8 mouse cellular contexts compared by ENCODE assay signal in genomic region chr7:120917592-120918461, GRCm38 (mm10). TPM values are rescaled to one million over a fixed set of nuclear protein-coding genes. Genes with fewer than 3 reads are reported as not detected.
DNase-seq lines count a peak whose midpoint lies in the region; ATAC-seq and TF ChIP-seq lines count a peak whose summit lies in the region.

Gene Polr3e, plus strand, starts transcription at chr7:120917744.

- peak; percentile 100 for TF ChIP-seq CTCF in Patski (IDR thresholded peaks at IDR 0.05)

- peak within 1 kb of the TSS; percentile 70 for H3K27ac ChIP-seq in hindbrain, embryonic 14.5 days

- peak; percentile 97 for ATAC-seq in Patski
- ATAC-seq in hindbrain, embryonic 14.5 days (ENCODE audit: low FRiP score), result peak; percentile 95

- in situ Hi-C loops in Patski (cut with MboI; ENCODE audit: low pct_unique_long_range_greater_than_20kb), result loop anchor here (10.0 kb wide), 3 partner anchors 163 to 283 kb away; partner anchors contain the start of genes Mosmo, Pdzd9 and Uqcrc2

- H3K4me3 ChIP-seq in hindbrain, embryonic 14.5 days (replicated peaks; ENCODE audit: low read length), result peak within 1 kb of the TSS; percentile 76

- H3K36me3 ChIP-seq in hindbrain, embryonic 14.5 days (replicated peaks; ENCODE audit: control insufficient read depth, insufficient read depth), result peaks cover 2% of the 10 kb centered on the region; the same call in 1 of the 2 replicates

- H3K9ac ChIP-seq in hindbrain, embryonic 14.5 days, result peak within 1 kb of the TSS; percentile 81

- H3K4me2 ChIP-seq in hindbrain, embryonic 14.5 days (replicated peaks), result peak within 1 kb of the TSS; percentile 61

- CTCF ChIA-PET in Patski (lab: Charles Lee), result interaction anchor here (1.0 to 2.1 kb wide), 11 partner anchors 12 to 285 kb away, joined by 3 to 25 read pairs (median 4); no protein-coding TSS in a partner anchor

- peak; percentile 75 for DNase-seq in Patski (ENCODE audit: low read depth, low spot score)
- DNase-seq in cerebellum, postnatal 14 days, result peak; percentile 100
- DNase-seq in frontal cortex, postnatal 25 days (ENCODE audit: low spot score in 2 of 2), result peak; percentile 100
- DNase-seq in hindbrain, embryonic 14.5 days (ENCODE audit: low spot score), result peak; percentile 99
- DNase-seq in layer of hippocampus, postnatal 36 days, result peak; percentile 99 to 100
- peak; percentile 99 for DNase-seq in lung, postnatal 36 days
- peak; percentile 98 for DNase-seq in retina, postnatal 1 day
- DNase-seq in urinary bladder, adult 18-20 months (ENCODE audit: low spot score in 2 of 2), result peak; percentile 99

- H3K27me3 ChIP-seq in Patski, result no peaks in the 10 kb centered on the region
- no peaks in the 10 kb centered on the region for H3K27me3 ChIP-seq in hindbrain, embryonic 14.5 days (ENCODE audit: control insufficient read depth, insufficient read depth, low read length)

- WGBS in hindbrain, embryonic 14.5 days, result under 1% methylated on average over 101 of the region's 102 CpGs

- peaks cover 13% of the 10 kb centered on the region; the same call in 1 of the 2 replicates for H3K4me1 ChIP-seq in hindbrain, embryonic 14.5 days (replicated peaks; ENCODE audit: control insufficient read depth, insufficient read depth, low read length)

- H3K9me3 ChIP-seq in hindbrain, embryonic 14.5 days (ENCODE audit: control insufficient read depth, low read length), result no peaks in the 10 kb centered on the region

- POLR2A ChIA-PET in Patski (lab: Charles Lee), result interaction anchor here (2.0 kb wide), 1 partner anchor 82 kb away, joined by 13 read pairs; no protein-coding TSS in a partner anchor

RNA-seq across cellular contexts. Expression of gene Polr3e, which starts in this region (rescaled TPM):
- 27.2 TPM for polyA plus RNA-seq in Patski (2021)
- polyA plus RNA-seq in hindbrain, embryonic 14.5 days (2014; fragmentation: Nextera tagmentation; extraction: Ambion mirVana), result 16.6 and 17.9 TPM in 2 replicates
- 10 to 100 TPM; 25.7 to 26.6 TPM for total RNA-seq in layer of hippocampus, postnatal 36 days (2021)

Comparison
In these comparisons a context has a peak if more than half of its experiments do, and no peak if none do; other contexts are left out.
1. Peak in every context shown above with its lines: DNase-seq, ATAC-seq, H3K4me3 ChIP-seq and H3K27ac ChIP-seq.